Mouse (Mus musculus): ENCODE data around the gene Mtx1.

DNA sequence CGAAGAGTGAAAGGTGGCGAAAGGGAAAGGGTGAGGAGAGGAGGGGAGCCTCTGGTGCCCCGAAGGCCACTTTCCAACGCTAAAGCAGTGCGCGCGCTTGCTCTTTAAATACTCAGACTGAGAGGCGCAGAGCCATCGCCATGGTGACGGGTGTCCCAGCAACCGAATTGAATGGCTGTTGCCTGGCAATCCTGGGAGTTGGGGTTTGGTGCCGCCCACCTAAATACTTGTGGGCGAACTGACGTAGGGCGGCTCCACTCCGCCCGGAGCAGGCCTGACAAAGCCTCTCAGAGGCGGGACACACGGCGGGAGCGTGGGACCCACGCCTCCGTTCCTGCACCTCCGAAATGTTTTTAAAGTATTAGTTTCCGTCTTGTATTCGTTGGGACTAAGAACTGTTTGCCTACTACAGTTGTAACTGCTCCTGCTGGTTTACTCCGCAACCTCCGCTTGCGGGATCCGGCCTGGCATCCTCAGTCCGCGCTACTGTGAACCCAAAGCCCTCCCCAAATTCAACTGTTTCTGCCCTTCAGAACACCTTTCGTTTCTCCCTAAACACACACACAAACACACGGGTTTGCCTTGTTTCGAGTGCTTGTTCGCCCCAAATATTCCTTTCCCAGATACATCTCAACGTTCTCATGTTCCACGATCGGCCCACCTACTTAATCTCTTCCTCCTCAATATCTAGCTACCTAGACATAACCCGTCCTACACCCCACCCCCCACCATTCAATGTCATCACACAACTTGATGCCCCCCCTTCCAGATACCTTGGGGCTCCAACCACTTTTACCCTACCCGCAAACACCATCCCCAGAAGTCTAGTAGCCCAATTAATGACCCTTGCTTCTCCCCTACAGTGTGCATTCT, 655 bp upstream of the Mtx1 start:
- no peak for TF ChIP-seq CTCF (IDR thresholded peaks at IDR 0.05; ENCODE audit: borderline replicate concordance, insufficient read depth, low read depth, low read length)
- TF ChIP-seq POLR2A (IDR thresholded peaks at IDR 0.05; ENCODE audit: borderline replicate concordance, insufficient read depth, low read length), result no peak

Data from cerebellum, adult 2 months (tissue).